Mouse (Mus musculus) bone marrow macrophage, adult 2 months (primary cell): Measurements from ENCODE around the gene Il12a.

Source experiments
- CTCF ChIP-seq: IDR thresholded peaks from 2 replicates; pipeline ENCODE4 v1.5.1; 2012; ENCODE audit warnings: low read depth, mild to moderate bottlenecking, low read length, moderate library complexity
- POLR2A ChIP-seq: IDR thresholded peaks from 2 replicates; pipeline ENCODE4 v1.6.1; 2012; ENCODE audit warnings: mild to moderate bottlenecking, low read depth, low read length, borderline replicate concordance

DNA sequence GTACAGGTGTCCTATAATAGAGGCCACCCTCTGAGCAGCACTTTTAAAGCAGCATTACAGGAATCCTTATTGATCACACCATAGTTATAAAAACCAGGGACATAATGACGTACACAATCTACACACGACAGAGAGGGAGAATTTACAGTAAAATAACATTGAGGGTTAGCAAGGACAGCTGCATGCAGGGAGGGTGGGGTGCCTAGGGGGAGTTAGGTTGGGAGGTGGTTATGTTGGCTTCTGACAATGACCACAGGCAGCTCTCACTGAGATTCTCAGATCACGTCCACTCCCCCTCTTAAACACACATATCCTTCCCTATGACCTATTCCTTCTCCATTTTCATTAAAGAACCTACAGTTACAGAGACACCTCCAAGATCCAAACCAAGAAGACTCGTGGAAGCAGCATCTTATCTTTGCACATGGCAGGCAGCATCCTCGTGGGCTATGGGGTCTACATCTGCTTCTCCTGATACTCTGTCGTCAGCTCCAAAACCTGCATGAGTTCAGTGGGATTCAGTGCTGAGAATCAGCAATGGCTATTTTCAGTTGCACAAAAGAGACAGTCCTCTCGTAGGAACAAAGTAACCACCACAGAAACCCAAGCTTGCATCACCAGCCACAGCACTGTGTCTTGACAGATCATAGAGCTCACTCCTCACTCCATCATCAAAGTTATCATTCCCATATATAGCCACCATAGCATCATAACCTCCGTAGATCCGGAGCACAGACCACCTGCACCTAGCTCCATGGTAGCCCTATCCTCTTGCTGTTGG is 11.4 kb upstream of the Il12a start:
- TF ChIP-seq POLR2A (no peak), CTCF (no peak)
